In the genomic region with DNA sequence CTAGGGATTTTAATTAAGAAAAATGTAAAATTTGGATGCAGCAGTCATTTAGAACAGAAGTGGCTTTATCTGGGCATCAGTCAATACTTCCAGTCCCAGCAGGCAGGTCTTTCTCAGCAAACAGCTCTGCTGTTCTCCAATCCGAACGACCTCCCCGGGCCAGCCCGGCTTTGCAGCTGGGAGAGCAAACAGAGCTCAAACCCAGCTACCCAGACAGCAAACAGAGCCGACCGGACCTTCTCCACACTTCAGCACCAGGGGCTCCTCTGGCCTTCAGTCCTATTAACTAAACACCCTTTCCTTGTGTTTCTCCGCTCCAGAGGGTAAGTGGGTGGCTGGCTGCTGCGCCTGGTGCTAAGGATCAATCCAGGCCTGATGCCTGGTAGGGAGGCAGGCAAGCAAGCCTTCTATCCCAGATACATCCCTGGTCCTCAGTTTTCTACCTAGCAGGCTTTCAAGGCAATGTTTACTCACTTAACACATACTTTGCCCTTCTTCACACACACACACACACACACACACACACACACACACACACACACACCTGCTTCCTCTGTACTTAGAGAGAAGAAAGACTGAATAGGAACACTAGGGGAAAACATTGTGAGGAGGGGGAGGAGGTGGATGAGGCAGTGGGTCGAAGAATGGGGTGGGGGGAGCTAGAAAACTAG, we compare ENCODE assay signal across 11 mouse cellular contexts.
DNase-seq lines count a peak whose midpoint lies in the region; ATAC-seq and TF ChIP-seq lines count a peak whose summit lies in the region.
"Had no signal": no experiment of that assay in that cellular context is flagged by ENCODE, and none has a peak within 500 bp of the region (broad histone marks: within the 10 kb centered on the region; RNA-seq: fewer than 3 reads in every experiment).

No protein-coding gene starts in this region.

- H3K27ac ChIP-seq in heart, embryonic 13.5 days (replicated peaks) = 0 out of 2 replicates have a peak overlapping the region, but pooled peaks have one; percentile 12
- peak overlapping the region; percentile 75 for H3K27ac ChIP-seq in embryonic facial prominence, embryonic 10.5 days (replicated peaks)
- H3K27ac ChIP-seq in hindbrain, embryonic 12.5 days = peak overlapping the region; percentile 67
- no peak overlapping the region for H3K27ac ChIP-seq in liver, postnatal 0 days (ENCODE audit: low read depth)

- no peak for ATAC-seq in heart, embryonic 13.5 days (ENCODE audit: extremely low read depth, insufficient number of reproducible peaks, low FRiP score, low TSS enrichment)
- ATAC-seq in hindbrain, embryonic 12.5 days (ENCODE audit: low FRiP score) = no peak
- ATAC-seq in liver, postnatal 0 days = peak; percentile 53

- 63% methylated on average over 9 of the region's 9 CpGs for WGBS in heart, embryonic 13.5 days
- 32% methylated on average over 9 of the region's 9 CpGs for WGBS in embryonic facial prominence, embryonic 10.5 days
- 53% methylated on average over 9 of the region's 9 CpGs for WGBS in hindbrain, embryonic 12.5 days
- WGBS in liver, postnatal 0 days (ENCODE audit: insufficient replicate concordance) = 52% methylated on average over 9 of the region's 9 CpGs

- TF ChIP-seq CTCF in liver, postnatal 0 days (IDR thresholded peaks at IDR 0.05; ENCODE audit: low read depth) = no peak

- TF ChIP-seq EP300 in liver, postnatal 0 days (IDR thresholded peaks at IDR 0.05; ENCODE audit: low read depth) = no peak

- no peak overlapping the region for H3K4me3 ChIP-seq in heart, embryonic 13.5 days
- no peak overlapping the region for H3K4me3 ChIP-seq in embryonic facial prominence, embryonic 10.5 days
- H3K4me3 ChIP-seq in hindbrain, embryonic 12.5 days = no peak overlapping the region
- H3K4me3 ChIP-seq in liver, postnatal 0 days (ENCODE audit: low read depth, low read length) = no peak overlapping the region
- H3K4me3 ChIP-seq: limb, embryonic 12.5 days had no signal

- H3K4me2 ChIP-seq in heart, embryonic 13.5 days = no peak overlapping the region
- no peak overlapping the region for H3K4me2 ChIP-seq in hindbrain, embryonic 12.5 days (replicated peaks)
- H3K4me2 ChIP-seq in liver, postnatal 0 days (ENCODE audit: low read depth, low read length) = peak overlapping the region; percentile 32; the same call in 1 of the 2 replicates
- H3K4me2 ChIP-seq: limb, embryonic 12.5 days had no signal

- H3K9me3 ChIP-seq in heart, embryonic 13.5 days = no peaks in the 10 kb centered on the region
- H3K9me3 ChIP-seq in embryonic facial prominence, embryonic 10.5 days = no peaks in the 10 kb centered on the region
- H3K9me3 ChIP-seq in hindbrain, embryonic 12.5 days (replicated peaks) = no peaks in the 10 kb centered on the region
- no peaks in the 10 kb centered on the region for H3K9me3 ChIP-seq in liver, postnatal 0 days (ENCODE audit: low read length)
- H3K9me3 ChIP-seq: limb, embryonic 12.5 days had no signal

- no peak overlapping the region for H3K9ac ChIP-seq in heart, embryonic 13.5 days
- no peak overlapping the region for H3K9ac ChIP-seq in hindbrain, embryonic 12.5 days
- H3K9ac ChIP-seq in liver, postnatal 0 days (replicated peaks) = no peak overlapping the region
- H3K9ac ChIP-seq: limb, embryonic 12.5 days had no signal

- no peak for DNase-seq in heart, adult 8-10 months (ENCODE audit: low spot score)
- DNase-seq in embryonic facial prominence, embryonic 10.5 days (ENCODE audit: low spot score) = peak; percentile 34
- DNase-seq in liver, postnatal 0 days = peak; percentile 31
- DNase-seq in adrenal gland, postnatal 36 days = no peak
- no peak for DNase-seq in retina, embryonic 14.5 days (ENCODE audit: low spot score)
- no peak for DNase-seq in left cerebral cortex, adult 9 months (ENCODE audit: low spot score in 2 of 2)
- DNase-seq: retina, postnatal 1 day had no signal

- H3K4me1 ChIP-seq in heart, embryonic 13.5 days = peaks cover 63% of the 10 kb centered on the region
- H3K4me1 ChIP-seq in embryonic facial prominence, embryonic 10.5 days = peaks cover 56% of the 10 kb centered on the region
- peaks cover 33% of the 10 kb centered on the region for H3K4me1 ChIP-seq in hindbrain, embryonic 12.5 days
- peaks cover 8% of the 10 kb centered on the region for H3K4me1 ChIP-seq in liver, postnatal 0 days (ENCODE audit: insufficient read depth)

- no peaks in the 10 kb centered on the region for H3K27me3 ChIP-seq in heart, embryonic 13.5 days (replicated peaks)
- no peaks in the 10 kb centered on the region for H3K27me3 ChIP-seq in embryonic facial prominence, embryonic 10.5 days (replicated peaks; ENCODE audit: low read depth, poor library complexity, severe bottlenecking)
- no peaks in the 10 kb centered on the region for H3K27me3 ChIP-seq in hindbrain, embryonic 12.5 days
- no peaks in the 10 kb centered on the region for H3K27me3 ChIP-seq in liver, postnatal 0 days (ENCODE audit: insufficient read depth, low read length)
- H3K27me3 ChIP-seq: CH12.LX; limb, embryonic 12.5 days had no signal

- no peaks in the 10 kb centered on the region for H3K36me3 ChIP-seq in heart, embryonic 13.5 days
- H3K36me3 ChIP-seq in embryonic facial prominence, embryonic 10.5 days (replicated peaks) = no peaks in the 10 kb centered on the region
- H3K36me3 ChIP-seq in hindbrain, embryonic 12.5 days = no peaks in the 10 kb centered on the region
- H3K36me3 ChIP-seq in liver, postnatal 0 days (replicated peaks; ENCODE audit: insufficient read depth, low read length) = no peaks in the 10 kb centered on the region

Comparison
In these comparisons a context has a peak if more than half of its experiments do, and no peak if none do; other contexts are left out.
1. DNase-seq: peak in embryonic facial prominence, embryonic 10.5 days (single experiment) and liver, postnatal 0 days (single experiment); none in heart, adult 8-10 months (single experiment), adrenal gland, postnatal 36 days (0 of 2), retina, embryonic 14.5 days (single experiment) and left cerebral cortex, adult 9 months (0 of 2).